Mouse (Mus musculus): ENCODE measurements around the gene Pak2.

GRCm38 (mm10) chr16:32124020-32124419 lies 44.9 kb upstream of the Pak2 start:
- no peak for TF ChIP-seq EP300 (IDR thresholded peaks at IDR 0.05; ENCODE audit: low read depth)
- TF ChIP-seq CTCF (IDR thresholded peaks at IDR 0.05; ENCODE audit: low read depth), result no peak
